Mouse (Mus musculus): ENCODE results near the gene Ostn. TPM values are rescaled to one million over a fixed set of nuclear protein-coding genes. Genes with fewer than 3 reads are reported as not detected.

The Ostn gene
- polyA plus RNA-seq, 1 experiment = not detected

DNA sequence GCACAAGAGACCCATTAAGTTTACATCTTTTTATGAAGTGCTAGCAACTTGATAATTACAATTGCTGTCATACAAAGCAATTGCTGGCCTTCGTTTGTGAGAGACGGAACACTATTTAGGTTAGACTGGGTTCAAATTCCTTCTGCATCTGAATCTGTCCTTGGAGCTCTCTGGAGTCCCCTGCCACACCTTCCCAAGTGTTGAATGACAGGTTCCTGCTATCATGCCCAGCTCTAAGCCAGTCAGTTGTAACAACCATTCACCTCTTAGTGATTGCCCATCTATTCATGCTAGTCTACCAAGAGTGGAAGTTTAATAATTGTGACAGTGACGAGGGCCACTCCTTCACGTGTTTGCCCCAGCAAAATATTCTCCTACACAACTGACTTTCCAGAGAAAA is 74.9 kb downstream of the Ostn start:
- Histone ChIP-seq H3K27ac (ENCODE audit: insufficient read depth, low read depth, low read length) (no peak overlapping the region), H3K4me1 (ENCODE audit: control insufficient read depth, insufficient read depth, low read length) (no peaks in the 10 kb centered on the region), H3K4me3 (ENCODE audit: insufficient read depth, low read depth, low read length) (no peak overlapping the region)
- 90% methylated on average over 4 of the region's 4 CpGs for WGBS
- TF ChIP-seq POLR2A (IDR thresholded peaks at IDR 0.05; ENCODE audit: insufficient read depth, low read depth, low read length) = no peak
- TF ChIP-seq CTCF (IDR thresholded peaks at IDR 0.05; ENCODE audit: insufficient read depth, low read depth, low read length) = no peak

DNA sequence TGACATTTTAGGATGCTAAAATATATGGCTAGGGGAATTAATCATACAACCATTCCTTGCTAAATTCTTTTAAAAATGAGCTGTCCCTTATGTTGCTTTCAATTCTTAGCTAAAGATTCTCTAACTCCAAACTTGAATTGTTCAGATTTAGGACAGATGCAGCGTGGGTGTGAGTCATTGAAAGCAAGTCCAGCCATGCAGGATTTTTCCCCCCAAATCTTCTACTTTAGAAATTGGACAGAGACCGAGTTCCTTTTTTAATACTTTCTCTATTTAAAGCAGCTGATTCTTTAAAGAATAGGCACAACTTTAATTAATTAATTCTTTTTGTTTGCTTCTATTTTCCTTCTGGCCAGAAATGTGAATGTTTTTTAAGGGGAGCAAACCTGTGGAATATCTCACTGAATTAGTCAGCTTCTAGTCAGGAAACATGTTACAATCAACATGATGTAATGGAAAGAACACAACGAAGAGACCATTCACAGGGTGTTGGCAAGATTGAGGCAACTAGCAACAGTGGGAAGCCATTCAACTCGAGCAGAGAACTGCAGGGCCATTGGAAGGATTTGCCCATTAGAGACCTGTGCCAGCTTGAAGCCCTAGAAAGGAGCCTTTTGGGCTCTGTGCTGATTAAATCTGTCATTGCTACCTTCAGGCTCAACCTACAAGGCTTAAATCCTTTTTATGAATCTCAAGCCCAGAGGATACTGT is 77.8 kb downstream of the Ostn start:
- 45% methylated on average over 4 of the region's 4 CpGs for WGBS
- no peak for TF ChIP-seq POLR2A (IDR thresholded peaks at IDR 0.05; ENCODE audit: insufficient read depth, low read depth, low read length)
- no peak for TF ChIP-seq CTCF (IDR thresholded peaks at IDR 0.05; ENCODE audit: insufficient read depth, low read depth, low read length)
- Histone ChIP-seq H3K4me1 (ENCODE audit: control insufficient read depth, insufficient read depth, low read length) (no peaks in the 10 kb centered on the region), H3K4me3 (ENCODE audit: insufficient read depth, low read depth, low read length) (no peak overlapping the region), H3K27ac (ENCODE audit: insufficient read depth, low read depth, low read length) (no peak overlapping the region; the same call in 1 of the 2 replicates)

DNA sequence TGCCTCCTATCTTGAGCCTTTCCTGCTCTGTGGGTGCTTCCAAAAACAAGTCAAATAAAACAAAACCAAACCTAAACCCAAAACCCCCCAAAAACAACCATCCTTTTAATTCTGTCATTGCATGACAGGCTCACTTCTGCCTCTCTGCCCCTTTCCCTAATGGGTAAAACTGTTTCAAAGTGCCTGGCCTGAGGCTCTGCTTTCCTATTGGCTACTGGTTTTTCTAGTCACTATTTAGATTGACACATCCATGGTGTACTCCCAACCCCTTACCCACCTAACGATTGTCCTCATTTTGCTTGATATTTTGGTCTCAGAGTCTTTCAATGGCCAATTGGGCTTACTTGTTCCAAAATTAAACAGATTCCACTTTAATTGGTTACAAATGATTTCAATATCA is 78.4 kb downstream of the Ostn start:
- H3K27ac ChIP-seq (ENCODE audit: insufficient read depth, low read depth, low read length) = no peak overlapping the region; the same call in 1 of the 2 replicates
- H3K4me1 ChIP-seq (ENCODE audit: control insufficient read depth, insufficient read depth, low read length) = 0 out of 2 replicates have a peak, but pooled peaks cover 2% of the 10 kb centered on the region
- WGBS = 43% methylated on average over 1 of the region's 1 CpGs
- TF ChIP-seq POLR2A (IDR thresholded peaks at IDR 0.05; ENCODE audit: insufficient read depth, low read depth, low read length) = no peak
- TF ChIP-seq CTCF (IDR thresholded peaks at IDR 0.05; ENCODE audit: insufficient read depth, low read depth, low read length) = no peak
- no peak overlapping the region for H3K4me3 ChIP-seq (ENCODE audit: insufficient read depth, low read depth, low read length)

DNA sequence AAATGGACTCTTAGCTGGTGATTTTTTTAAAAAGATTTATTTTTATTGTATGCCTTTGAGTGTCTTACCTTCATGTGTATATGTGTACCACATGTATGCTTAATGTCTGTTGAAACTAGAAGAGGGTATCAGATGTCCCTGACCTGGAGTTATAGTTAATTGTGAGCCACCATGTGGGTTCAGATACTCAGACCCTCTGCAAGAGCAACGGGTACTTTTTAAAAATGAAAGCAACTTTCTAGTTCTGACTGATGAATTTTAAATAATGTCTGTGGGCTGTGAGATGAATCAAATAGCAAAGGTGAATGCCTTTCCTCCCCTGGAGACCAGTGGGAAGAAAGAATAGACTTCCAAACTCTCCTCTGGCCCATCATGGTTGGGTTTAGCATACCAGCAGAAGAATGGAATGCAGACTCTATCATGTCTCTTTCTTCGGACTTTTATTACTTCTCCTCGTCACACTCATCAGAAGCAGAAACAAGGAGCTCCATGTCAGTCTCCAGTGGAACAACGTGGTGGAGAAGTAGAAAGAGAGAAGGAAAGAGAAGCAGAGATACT is 79.6 kb downstream of the Ostn start:
- TF ChIP-seq POLR2A (IDR thresholded peaks at IDR 0.05; ENCODE audit: insufficient read depth, low read depth, low read length) = no peak
- no peak for TF ChIP-seq CTCF (IDR thresholded peaks at IDR 0.05; ENCODE audit: insufficient read depth, low read depth, low read length)
- no peak overlapping the region for H3K27ac ChIP-seq (ENCODE audit: insufficient read depth, low read depth, low read length)
- H3K4me1 ChIP-seq (ENCODE audit: control insufficient read depth, insufficient read depth, low read length) = peaks cover 4% of the 10 kb centered on the region
- no peak overlapping the region for H3K4me3 ChIP-seq (ENCODE audit: insufficient read depth, low read depth, low read length)
- 87% methylated on average over 4 of the region's 4 CpGs for WGBS

DNA sequence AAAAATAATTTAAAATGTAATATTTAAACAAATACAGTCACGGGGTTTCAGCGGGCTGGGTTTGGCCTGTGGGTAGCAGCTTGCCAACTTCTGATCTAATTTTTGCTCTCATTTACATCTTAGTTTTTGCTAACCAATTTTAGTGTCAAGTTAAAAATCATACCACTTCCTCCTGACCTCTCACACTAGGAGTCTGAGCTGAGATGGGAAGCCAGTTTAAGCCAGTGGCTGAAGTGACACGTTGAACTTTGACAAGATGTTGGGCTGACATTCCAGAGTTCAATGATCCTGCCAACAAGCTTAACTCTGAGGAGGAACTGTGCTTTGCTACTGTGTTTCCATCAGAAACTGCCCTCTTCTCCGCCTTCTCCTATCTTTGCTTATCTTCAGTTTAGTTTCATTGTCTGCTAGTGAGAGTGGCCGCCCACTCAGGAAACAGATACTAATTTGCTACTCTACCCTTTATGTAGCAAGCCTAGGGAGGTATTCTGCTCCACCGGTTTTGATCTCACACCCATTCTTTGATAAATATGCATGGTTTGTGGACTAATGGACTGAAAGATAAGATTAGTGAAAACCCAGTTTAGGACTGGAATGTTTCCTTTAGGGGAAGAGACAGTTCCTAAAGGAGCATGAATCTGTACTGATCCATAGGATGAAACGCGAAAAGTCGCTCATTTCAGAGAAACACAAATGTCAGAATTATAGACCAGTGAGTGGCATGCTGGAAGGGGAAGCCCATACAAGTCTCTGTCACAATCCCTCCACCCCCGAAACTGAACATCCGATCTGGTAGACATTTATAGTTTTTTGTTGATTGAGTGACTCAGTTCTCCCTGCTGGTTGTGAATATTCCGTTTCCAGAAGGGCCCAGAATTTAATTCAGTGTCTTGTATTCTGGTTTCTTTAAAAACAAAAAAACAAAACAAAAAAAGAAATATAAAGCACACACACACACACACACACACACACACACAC is 80.6 kb downstream of the Ostn start:
- 22% methylated on average over 12 of the region's 12 CpGs for WGBS
- Histone ChIP-seq H3K4me1 (ENCODE audit: control insufficient read depth, insufficient read depth, low read length) (peaks cover 5% of the 10 kb centered on the region), H3K27ac (ENCODE audit: insufficient read depth, low read depth, low read length) (peak overlapping the region; percentile 62; the same call in 1 of the 2 replicates), H3K4me3 (ENCODE audit: insufficient read depth, low read depth, low read length) (no peak overlapping the region)
- no peak for TF ChIP-seq POLR2A (IDR thresholded peaks at IDR 0.05; ENCODE audit: insufficient read depth, low read depth, low read length)
- TF ChIP-seq CTCF (IDR thresholded peaks at IDR 0.05; ENCODE audit: insufficient read depth, low read depth, low read length) = no peak

DNA sequence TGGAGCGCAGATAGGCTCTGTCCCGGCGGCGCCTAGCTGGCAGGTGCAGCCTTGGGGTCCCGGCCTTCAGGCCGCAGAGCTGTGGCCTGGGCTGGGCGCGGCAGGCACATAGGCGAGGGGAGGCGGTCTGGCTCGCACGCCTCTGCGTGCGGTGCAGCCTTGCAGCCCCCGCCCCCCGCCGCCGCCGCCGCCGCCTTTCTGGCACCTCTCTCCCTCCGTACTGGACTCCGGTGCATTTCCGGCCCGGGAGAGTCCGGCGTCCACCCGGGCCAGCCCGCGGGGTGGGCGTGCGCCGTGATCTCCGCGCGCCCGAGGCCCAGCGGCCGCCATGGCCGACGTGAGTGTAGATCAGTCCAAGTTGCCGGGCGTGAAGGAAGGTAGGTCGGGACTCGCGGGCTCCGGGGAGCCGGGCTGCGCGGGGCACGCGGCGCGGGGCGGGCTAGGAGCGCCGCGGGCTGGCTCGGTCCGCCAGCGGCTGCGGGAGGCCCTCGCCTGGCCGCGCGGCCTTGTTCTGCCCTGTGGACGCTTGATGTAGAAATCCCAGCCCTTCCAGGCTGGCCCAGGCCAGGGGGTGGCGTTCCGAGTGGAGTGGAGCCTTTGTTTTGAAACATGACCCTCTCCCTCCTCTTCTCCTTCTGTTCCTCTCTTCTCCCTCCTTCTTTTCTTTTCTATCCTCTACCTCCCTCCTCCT is 81.6 kb downstream of the Ostn start, which contains the start of gene Ccdc50:
TSS of gene Ccdc50 (plus strand) at position 109 of the 691 bp plus-strand sequence.
- peak within 1 kb of the TSS; percentile 93 for H3K4me3 ChIP-seq (ENCODE audit: insufficient read depth, low read depth, low read length)
- no peak for TF ChIP-seq CTCF (IDR thresholded peaks at IDR 0.05; ENCODE audit: insufficient read depth, low read depth, low read length)
- peak; percentile 37; the same call in 1 of the 2 replicates for TF ChIP-seq POLR2A (IDR thresholded peaks at IDR 0.05; ENCODE audit: insufficient read depth, low read depth, low read length)
- peak within 1 kb of the TSS; percentile 70 for H3K27ac ChIP-seq (ENCODE audit: insufficient read depth, low read depth, low read length)
- under 1% methylated on average over 68 of the region's 69 CpGs for WGBS
- H3K4me1 ChIP-seq (ENCODE audit: control insufficient read depth, insufficient read depth, low read length) = peaks cover 5% of the 10 kb centered on the region

DNA sequence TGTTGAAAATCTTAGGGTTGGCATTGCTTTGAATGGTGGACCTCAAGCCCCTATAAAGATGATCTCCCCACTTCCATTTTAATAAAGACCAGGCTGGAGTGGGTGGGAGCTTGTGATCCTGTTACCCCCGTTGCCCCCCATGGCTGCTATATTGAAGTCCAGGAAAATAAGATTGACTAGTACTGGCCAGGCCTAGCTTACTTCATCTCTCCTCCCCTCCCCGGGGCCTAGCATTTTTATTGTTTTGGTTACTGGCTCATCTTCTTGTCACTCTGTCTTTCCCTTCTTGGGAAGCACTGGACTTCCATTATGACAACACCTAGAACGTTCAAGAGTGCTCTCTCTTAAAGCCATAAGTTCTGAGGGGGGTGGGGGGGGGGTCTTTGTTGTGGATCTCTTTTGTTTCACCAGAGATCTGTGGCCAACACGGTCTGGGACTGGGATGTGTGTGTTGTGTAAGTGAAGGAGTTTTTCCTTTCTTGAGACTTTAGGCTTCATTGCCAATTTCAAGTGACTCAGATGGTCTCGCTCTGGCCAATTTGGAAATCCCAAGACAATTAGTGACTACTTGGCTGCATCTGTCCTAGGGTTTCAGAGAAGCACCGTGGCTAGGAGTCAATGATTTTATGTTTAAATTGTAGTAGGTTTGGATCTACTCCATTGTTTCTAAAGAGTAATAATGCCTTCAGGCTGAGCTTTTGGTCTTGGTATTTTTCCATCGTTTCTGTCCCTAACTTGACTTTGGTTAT is 82.4 kb downstream of the Ostn start:
- Histone ChIP-seq H3K27ac (ENCODE audit: insufficient read depth, low read depth, low read length) (peak overlapping the region; percentile 70), H3K4me1 (ENCODE audit: control insufficient read depth, insufficient read depth, low read length) (peaks cover 5% of the 10 kb centered on the region), H3K4me3 (ENCODE audit: insufficient read depth, low read depth, low read length) (peak overlapping the region; percentile 93)
- WGBS = 4% methylated on average over 7 of the region's 7 CpGs
- TF ChIP-seq POLR2A (IDR thresholded peaks at IDR 0.05; ENCODE audit: insufficient read depth, low read depth, low read length) (no peak), CTCF (IDR thresholded peaks at IDR 0.05; ENCODE audit: insufficient read depth, low read depth, low read length) (no peak)

DNA sequence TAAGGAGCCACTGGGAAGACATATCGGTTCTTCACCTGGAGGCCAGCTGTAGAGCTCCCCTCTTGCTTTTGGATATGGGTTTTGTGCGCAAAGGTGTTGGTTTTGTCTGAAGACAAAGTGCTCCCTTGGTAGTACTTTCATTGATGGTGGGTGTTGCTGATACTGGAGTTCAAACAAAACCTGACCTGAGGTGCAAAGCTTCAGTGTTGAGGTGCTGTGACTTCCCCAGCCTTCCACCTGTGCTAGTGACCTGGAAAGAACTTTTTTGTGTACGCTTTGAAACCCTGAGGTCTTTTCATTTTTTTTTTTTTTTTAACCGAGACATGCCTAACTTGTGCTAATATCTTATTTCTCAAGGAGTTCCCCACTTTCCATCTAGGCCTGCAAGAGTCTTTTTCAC is 83.0 kb downstream of the Ostn start:
- 71% methylated on average over 4 of the region's 4 CpGs for WGBS
- Histone ChIP-seq H3K4me3 (ENCODE audit: insufficient read depth, low read depth, low read length) (peak overlapping the region; percentile 18; the same call in 1 of the 2 replicates), H3K27ac (ENCODE audit: insufficient read depth, low read depth, low read length) (peak overlapping the region; percentile 70), H3K4me1 (ENCODE audit: control insufficient read depth, insufficient read depth, low read length) (peaks cover 5% of the 10 kb centered on the region)
- no peak for TF ChIP-seq CTCF (IDR thresholded peaks at IDR 0.05; ENCODE audit: insufficient read depth, low read depth, low read length)
- TF ChIP-seq POLR2A (IDR thresholded peaks at IDR 0.05; ENCODE audit: insufficient read depth, low read depth, low read length) = no peak
